Mouse (Mus musculus) liver, postnatal 0 days (tissue): ENCODE measurements around the gene Cnr1.

Experiments used
- CTCF ChIP-seq: sonication (generic); IDR thresholded peaks from 2 replicates; pipeline ENCODE4 v1.5.1; 2016; ENCODE audit warnings: antibody characterized with exemption, low read depth
- EP300 ChIP-seq: IDR thresholded peaks from 2 replicates; pipeline ENCODE4 v1.6.1; 2016; ENCODE audit warnings: antibody characterized with exemption, low read depth, mild to moderate bottlenecking

DNA sequence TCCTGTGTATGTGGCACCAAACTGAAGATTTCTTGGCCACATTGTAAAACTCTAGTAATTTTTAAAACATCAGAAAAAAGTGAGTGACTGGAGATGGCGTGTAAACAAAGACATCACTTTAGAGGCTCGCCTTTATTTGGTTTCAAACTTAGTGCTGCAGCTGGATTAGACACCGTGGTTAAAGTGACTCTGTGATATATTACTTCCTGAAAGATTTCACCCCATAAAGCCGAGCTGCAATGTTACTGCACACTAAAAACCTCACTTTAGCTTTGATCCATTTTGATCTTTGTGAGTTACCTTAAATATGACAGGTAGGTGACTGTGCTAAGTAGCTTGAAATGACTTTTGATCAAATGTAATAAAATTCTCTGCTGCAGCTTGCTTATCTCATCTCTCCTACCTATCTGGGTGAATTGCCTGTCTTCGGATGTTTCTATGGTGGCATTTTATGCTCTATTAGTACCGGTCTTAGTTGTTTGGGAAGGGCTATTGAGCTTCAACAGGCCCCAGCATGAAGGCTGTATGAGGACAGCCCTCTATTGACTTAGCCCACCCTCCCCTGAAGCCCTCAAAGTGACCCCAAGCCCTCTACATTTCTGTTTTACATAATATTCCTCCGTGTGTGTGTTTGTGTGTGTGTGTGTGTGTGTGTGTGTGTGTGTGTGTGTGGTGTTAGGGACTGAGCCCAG is 32.1 kb upstream of the Cnr1 start:
- TF ChIP-seq CTCF (no peak), EP300 (no peak)
